Mouse (Mus musculus): ENCODE results near the gene Itgam. TPM values are rescaled to one million over a fixed set of nuclear protein-coding genes. Genes with fewer than 3 reads are reported as not detected.
"Not testable (repeated sequence)": the region's sequence is repeated elsewhere in the genome, so short reads cannot be mapped to it uniquely, and the experiment has no call there.

The Itgam gene
- polyA plus RNA-seq, 1 experiment from 2014 or later, result not detected

DNA sequence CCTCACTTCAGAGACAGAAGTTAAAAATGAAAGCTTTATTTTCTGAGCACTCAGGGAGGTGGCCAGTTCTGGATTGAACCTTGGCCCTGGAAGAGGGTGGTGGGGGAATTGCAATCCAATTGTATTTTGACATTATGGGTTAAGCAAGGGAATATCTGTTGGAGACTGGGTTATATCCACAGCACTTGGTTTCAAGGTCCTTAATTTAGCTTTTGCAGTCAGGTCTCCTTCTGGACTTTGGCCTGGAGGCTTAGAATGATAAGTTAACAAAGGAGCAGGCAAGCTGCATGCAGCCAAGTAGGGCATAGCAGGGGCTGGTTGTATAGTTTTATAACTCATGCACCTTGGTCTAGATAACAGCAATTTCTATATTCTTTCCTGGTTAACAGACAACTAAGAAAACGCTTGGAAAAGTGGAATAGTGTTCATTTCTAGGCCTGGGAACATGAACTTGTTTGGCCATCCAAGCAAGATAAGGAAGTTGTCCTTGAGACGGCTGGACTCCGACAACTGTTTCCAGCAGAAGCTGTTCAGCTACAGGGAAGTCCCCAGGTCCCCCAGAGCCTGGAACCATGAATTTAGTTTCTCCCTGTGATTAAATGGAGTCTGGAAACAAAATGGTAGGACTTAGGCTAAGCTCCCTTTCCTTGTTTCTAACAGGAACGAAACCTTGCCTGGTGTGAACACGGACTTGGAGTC, 30.0 kb upstream of the Itgam start:
- H3K27me3 ChIP-seq, result no peaks in the 10 kb centered on the region
- TF ChIP-seq CTCF (IDR thresholded peaks at IDR 0.05), result no peak
- ChIA-PET CTCF (no interaction called here), POLR2A (no interaction called here)
- in situ Hi-C loops (cut with MboI; ENCODE audit: low pct_unique_long_range_greater_than_20kb), result no loop called here
- ATAC-seq (no peak), DNase-seq (ENCODE audit: low read depth, low spot score) (no peak)

DNA sequence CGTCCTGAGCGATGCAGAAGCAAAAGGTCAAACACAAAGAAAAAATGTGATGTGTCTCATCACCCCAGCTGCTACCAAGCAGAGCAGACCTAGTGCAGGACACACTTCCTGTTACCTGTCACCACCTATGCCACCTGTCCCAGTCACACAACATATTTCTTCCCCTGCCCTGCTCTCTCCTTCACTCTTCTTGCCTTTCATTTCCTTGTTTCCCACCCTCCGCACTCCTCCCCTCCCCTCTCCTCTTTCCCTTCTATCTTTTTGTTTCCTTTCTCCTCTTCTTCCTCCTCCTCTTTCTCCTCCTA, 29.5 kb upstream of the Itgam start:
- in situ Hi-C loops (cut with MboI; ENCODE audit: low pct_unique_long_range_greater_than_20kb), result no loop called here
- POLR2A ChIA-PET, result no interaction called here
- no peak for TF ChIP-seq CTCF (IDR thresholded peaks at IDR 0.05)
- CTCF ChIA-PET, result no interaction called here
- no peaks in the 10 kb centered on the region for H3K27me3 ChIP-seq
- ATAC-seq (no peak), DNase-seq (ENCODE audit: low read depth, low spot score) (no peak)

DNA sequence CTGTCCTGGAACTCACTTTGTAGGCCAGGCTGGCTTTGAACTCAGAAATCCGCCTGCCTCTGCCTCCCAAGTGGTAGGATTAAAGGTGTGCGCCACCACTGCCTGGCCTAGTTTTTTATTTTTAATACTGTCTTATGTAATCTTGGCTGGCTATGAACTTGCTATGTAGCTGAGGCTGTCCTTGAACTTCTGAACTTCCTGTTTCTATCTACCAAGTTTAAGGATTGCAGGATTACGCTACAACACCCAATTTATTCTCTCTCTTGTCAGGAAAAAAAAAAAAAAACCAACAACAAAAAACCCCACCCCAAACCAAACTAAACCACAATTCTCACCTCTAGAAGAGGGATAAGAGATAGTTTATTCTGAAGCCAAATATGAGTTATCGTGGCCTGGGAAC, 28.8 kb upstream of the Itgam start:
- in situ Hi-C loops (cut with MboI; ENCODE audit: low pct_unique_long_range_greater_than_20kb), result no loop called here
- DNase-seq (ENCODE audit: low read depth, low spot score) (no peak), ATAC-seq (no peak)
- ChIA-PET CTCF (no interaction called here), POLR2A (no interaction called here)
- TF ChIP-seq CTCF (IDR thresholded peaks at IDR 0.05), result no peak
- no peaks in the 10 kb centered on the region for H3K27me3 ChIP-seq

DNA sequence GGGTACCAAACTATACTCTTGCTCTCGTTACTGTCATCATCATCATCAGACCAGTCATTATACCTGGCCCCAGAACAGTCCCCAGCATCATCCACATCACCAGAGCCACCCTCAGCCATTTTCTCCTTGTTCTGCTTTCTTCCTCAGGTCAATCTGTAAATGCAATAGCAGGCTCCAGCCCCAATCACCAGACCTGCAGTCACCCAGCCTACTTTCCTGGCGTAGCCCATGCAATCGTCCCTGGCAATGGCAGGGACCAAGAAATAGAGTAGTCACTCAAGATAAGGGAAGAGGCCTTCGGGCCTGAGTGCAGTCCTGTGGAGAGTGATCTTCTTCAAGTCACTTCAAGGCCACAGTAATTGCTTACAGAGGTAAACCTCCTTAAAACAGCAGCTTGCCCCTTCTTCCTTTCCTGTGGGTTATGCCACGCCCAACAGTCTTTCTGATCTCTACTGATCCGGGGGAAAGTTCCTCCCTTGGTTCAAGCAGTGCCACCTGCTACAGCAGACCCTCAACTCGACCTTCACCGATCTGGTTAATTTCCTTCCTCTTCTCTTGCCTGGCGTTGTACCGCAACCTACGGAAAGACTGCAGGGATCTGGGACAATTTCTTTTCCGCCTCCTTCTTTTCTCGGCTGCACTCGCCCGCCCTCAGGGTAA, 20.1 kb upstream of the Itgam start:
- in situ Hi-C loops (cut with MboI; ENCODE audit: low pct_unique_long_range_greater_than_20kb); DNase-seq (ENCODE audit: low read depth, low spot score); ATAC-seq; H3K27me3 ChIP-seq; CTCF ChIA-PET; POLR2A ChIA-PET: not testable (repeated sequence)

DNA sequence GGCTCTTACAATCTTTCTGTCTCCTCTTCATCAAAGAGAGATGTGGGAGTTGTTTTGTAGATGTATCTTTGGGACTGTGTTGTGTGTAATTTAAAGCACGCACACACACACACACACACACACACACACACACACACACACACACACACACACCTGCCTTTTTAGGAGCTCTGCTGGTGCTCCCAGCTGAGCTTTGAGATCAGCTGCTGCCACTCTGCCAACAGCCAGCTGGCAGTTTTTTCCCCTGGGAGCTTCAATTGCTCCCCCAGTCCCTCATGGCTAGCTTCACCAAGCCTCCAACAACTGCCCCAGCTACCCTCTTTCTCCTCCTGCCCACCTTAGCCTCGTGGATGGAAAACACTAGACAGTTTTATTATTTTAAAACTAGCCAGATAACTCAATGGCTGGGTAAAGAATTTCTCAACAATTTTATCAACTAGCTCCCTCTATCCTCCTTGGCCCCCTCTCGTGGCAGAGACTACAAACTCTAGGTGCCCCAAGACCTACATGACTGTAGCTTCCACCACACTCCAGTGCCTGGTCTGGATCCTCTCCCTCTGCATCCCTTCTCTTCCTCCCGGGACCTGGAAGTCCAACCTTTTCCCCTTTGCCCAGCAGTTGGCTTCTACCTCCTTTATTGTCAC, 18.2 kb upstream of the Itgam start:
- DNase-seq (ENCODE audit: low read depth, low spot score), result no peak
- ChIA-PET CTCF (no interaction called here), POLR2A (no interaction called here)
- ATAC-seq, result no peak
- TF ChIP-seq CTCF (IDR thresholded peaks at IDR 0.05), result no peak
- in situ Hi-C loops (cut with MboI; ENCODE audit: low pct_unique_long_range_greater_than_20kb), result no loop called here
- peaks cover 3% of the 10 kb centered on the region for H3K27me3 ChIP-seq

DNA sequence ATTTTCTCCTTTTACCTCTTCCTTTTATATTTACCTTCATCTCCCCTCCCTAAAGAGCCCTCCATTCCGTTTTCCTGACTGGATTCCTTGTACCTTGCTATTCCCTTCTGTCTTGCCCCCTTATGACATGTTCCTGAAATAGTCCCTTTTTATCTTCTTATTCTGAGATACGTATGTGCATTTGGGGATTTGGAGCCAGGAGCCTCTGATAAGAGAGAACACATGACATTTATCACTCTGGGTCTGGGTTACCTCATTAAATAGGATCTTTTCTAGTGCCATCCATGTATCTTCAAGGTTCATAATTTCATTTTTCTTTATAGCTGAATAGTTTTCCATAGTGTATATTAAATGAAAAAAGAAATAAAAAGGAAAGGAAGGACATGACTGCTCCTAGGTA, 16.8 kb upstream of the Itgam start:
- in situ Hi-C loops (cut with MboI; ENCODE audit: low pct_unique_long_range_greater_than_20kb), result no loop called here
- peaks cover 3% of the 10 kb centered on the region for H3K27me3 ChIP-seq
- no peak for DNase-seq (ENCODE audit: low read depth, low spot score)
- ATAC-seq, result no peak
- ChIA-PET CTCF (no interaction called here), POLR2A (no interaction called here)
- TF ChIP-seq CTCF (IDR thresholded peaks at IDR 0.05), result no peak

DNA sequence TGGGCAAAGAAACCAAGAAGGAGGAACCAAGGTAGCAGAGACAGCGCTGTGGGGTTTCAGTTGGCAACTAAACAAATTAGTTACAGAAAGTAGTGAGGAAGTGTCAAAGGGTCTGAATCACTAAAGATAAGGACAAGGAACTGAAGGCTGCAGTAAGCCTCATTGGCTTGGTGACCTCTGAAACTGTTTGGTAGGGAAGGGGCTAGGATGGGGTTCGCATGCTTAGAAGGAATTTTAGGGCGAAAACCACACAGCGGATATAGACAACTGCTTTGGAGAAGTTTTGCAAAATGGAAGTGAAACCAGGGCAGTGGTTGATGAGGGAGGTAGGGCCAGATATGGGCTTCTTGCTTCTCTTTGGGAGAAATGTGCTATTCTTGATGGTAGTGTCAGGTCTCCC, 13.6 kb upstream of the Itgam start:
- ATAC-seq (no peak), DNase-seq (ENCODE audit: low read depth, low spot score) (no peak)
- ChIA-PET POLR2A (no interaction called here), CTCF (no interaction called here)
- TF ChIP-seq CTCF (IDR thresholded peaks at IDR 0.05), result no peak
- peaks cover 3% of the 10 kb centered on the region for H3K27me3 ChIP-seq
- in situ Hi-C loops (cut with MboI; ENCODE audit: low pct_unique_long_range_greater_than_20kb), result no loop called here

DNA sequence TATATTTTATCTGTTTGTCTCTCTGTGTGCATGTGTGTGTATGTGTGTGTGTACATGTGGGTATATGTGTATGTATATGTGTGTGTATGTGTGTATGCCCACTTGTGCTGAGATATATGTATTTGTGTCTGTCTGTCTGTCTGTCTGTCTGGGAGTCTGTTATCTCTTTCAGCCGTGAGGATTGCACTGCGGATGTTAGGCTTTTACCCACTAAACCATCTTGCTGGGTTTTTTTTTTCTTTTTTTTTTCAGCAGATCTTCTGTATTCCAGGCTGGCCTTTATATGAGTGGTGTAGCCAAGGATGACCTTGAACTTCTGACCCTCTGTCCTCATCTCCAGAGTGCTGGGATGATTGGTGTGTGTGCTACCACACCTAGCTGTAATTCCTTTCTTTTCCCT, 13.2 kb upstream of the Itgam start:
- POLR2A ChIA-PET, result no interaction called here

DNA sequence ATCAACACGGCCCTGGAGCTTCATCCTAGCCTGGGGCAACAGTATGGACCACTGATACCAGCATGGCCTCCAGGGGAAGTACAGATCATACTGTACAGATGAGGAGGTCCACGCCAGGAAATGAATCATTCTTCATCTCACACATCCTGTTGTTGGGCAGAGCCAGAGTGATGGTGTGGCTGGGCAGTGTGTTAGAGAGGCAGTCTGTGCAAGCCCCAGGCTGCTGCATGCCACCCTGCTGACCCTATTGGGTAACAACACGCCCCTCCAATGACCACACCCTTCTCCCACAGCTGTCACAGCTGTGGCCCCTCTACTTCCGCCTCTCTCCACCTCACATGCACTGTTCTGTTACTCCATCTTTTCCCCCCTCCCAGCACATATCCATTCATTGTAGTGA, 11.7 kb upstream of the Itgam start:
- POLR2A ChIA-PET, result interaction anchor here (0.6 kb wide), 1 partner anchor 239 kb away, joined by 3 read pairs; no protein-coding TSS in a partner anchor
- no peaks in the 10 kb centered on the region for H3K27me3 ChIP-seq
- ATAC-seq (no peak), DNase-seq (ENCODE audit: low read depth, low spot score) (no peak)
- CTCF ChIA-PET, result no interaction called here
- in situ Hi-C loops (cut with MboI; ENCODE audit: low pct_unique_long_range_greater_than_20kb), result no loop called here
- no peak for TF ChIP-seq CTCF (IDR thresholded peaks at IDR 0.05)

More for the DNA sequence above, 13.2 kb upstream of the Itgam start:
- H3K27me3 ChIP-seq, result peaks cover 3% of the 10 kb centered on the region
- DNase-seq (ENCODE audit: low read depth, low spot score) (no peak), ATAC-seq (no peak)
- in situ Hi-C loops (cut with MboI; ENCODE audit: low pct_unique_long_range_greater_than_20kb), result no loop called here
- TF ChIP-seq CTCF (IDR thresholded peaks at IDR 0.05), result no peak
- CTCF ChIA-PET, result no interaction called here

DNA sequence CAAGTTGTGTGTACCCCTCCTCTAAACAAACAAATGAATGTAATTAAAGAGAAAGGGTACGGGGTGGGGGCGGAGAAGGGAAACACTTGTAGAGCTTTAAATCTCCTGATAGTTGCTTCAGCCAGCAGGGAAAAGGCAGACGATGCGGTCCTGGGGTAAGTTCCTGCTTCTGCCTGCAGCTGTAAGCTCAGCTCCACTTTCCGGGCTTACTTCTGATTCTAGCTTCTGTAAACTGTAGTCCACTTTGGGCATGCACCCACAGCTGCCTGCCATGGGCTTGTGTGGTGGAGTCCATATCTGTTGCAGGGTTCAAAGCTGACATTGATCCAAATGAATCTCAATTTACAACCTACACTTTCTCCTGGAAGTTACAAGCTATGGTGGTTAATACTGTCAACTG, 9.4 kb upstream of the Itgam start:
- no peak for TF ChIP-seq CTCF (IDR thresholded peaks at IDR 0.05)
- in situ Hi-C loops (cut with MboI; ENCODE audit: low pct_unique_long_range_greater_than_20kb), result no loop called here
- no peak for ATAC-seq
- no peaks in the 10 kb centered on the region for H3K27me3 ChIP-seq
- CTCF ChIA-PET, result no interaction called here
- no peak for DNase-seq (ENCODE audit: low read depth, low spot score)
- POLR2A ChIA-PET, result no interaction called here

DNA sequence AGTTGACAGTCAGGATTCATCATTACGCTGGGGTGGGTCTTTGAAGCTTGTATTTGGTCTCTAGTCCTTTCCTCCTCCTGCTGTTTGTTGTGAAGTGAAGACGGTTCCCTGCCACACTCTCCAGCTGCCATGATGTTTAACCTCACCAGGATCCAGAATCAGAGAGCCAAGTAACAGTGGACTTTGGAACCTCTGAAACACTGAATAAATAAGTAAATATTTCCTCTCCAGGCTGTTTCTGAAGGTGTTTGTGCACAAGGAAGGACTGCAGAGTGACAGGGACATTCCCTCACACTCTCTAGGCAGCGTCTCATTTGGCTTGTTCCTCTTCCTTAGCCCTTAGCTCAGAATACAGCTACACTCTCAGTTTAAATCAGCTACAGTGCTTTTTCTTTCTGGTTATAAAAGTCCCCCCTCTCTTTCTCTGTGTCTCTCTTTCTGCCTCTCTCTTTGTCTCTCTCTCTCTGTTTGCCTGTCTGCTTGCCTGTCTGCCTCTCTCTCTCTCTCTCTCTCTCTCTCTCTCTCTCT, 5.5 kb upstream of the Itgam start:
- no peak for TF ChIP-seq CTCF (IDR thresholded peaks at IDR 0.05)
- in situ Hi-C loops (cut with MboI; ENCODE audit: low pct_unique_long_range_greater_than_20kb), result no loop called here
- DNase-seq (ENCODE audit: low read depth, low spot score), result no peak
- POLR2A ChIA-PET, result no interaction called here
- ATAC-seq, result no peak
- CTCF ChIA-PET, result no interaction called here
- H3K27me3 ChIP-seq, result no peaks in the 10 kb centered on the region

Measured in Patski (cell line).